Mouse (Mus musculus): ENCODE results near the gene Yme1l1.

Gene Yme1l1

GRCm38 (mm10) chr2:23155777-23156607, at the start of gene Yme1l1, which contains the start of gene Mastl:
Gene Yme1l1, plus strand, starts transcription at chr2:23156369.
Gene Mastl, minus strand, starts transcription at chr2:23156024.
- no peak for TF ChIP-seq CTCF (conservative IDR thresholded peaks at IDR 0.05; ENCODE audit: low read length)
- TF ChIP-seq NANOG (IDR thresholded peaks at IDR 0.05; ENCODE audit: borderline replicate concordance, low read length) = no peak
- H3K4me1 ChIP-seq (replicated peaks; ENCODE audit: low read depth, low read length) = peaks cover 50% of the 10 kb centered on the region
- H3K9me3 ChIP-seq (ENCODE audit: low read length) = no peaks in the 10 kb centered on the region
- H3K27me3 ChIP-seq (ENCODE audit: insufficient read depth, low read length) = no peaks in the 10 kb centered on the region
- H3K4me3 ChIP-seq (replicated peaks; ENCODE audit: low read length) = peak within 1 kb of the TSS; percentile 99
- H3K36me3 ChIP-seq (ENCODE audit: insufficient read depth, low read length) = peaks cover 42% of the 10 kb centered on the region

- TF ChIP-seq POU5F1 (IDR thresholded peaks at IDR 0.05; ENCODE audit: borderline replicate concordance, low read length) = no peak
- TF ChIP-seq CTCF (conservative IDR thresholded peaks at IDR 0.05; ENCODE audit: low read length) = no peak
- TF ChIP-seq NANOG (IDR thresholded peaks at IDR 0.05; ENCODE audit: borderline replicate concordance, low read length) = no peak
- H3K4me3 ChIP-seq (replicated peaks; ENCODE audit: low read length) = no peak overlapping the region
- peaks cover 2% of the 10 kb centered on the region for H3K4me1 ChIP-seq (replicated peaks; ENCODE audit: low read depth, low read length)
- H3K27me3 ChIP-seq (ENCODE audit: insufficient read depth, low read length) = no peaks in the 10 kb centered on the region
- no peaks in the 10 kb centered on the region for H3K9me3 ChIP-seq (ENCODE audit: low read length)
- peaks cover 61% of the 10 kb centered on the region for H3K36me3 ChIP-seq (ENCODE audit: insufficient read depth, low read length)
Measured at GRCm38 (mm10) chr2:23119573-23119972, 36.6 kb upstream of the Yme1l1 start.

- H3K4me1 ChIP-seq (replicated peaks; ENCODE audit: low read depth, low read length) = peaks cover 49% of the 10 kb centered on the region
- peaks cover 47% of the 10 kb centered on the region for H3K36me3 ChIP-seq (ENCODE audit: insufficient read depth, low read length)
- no peaks in the 10 kb centered on the region for H3K9me3 ChIP-seq (ENCODE audit: low read length)
- TF ChIP-seq POU5F1 (IDR thresholded peaks at IDR 0.05; ENCODE audit: borderline replicate concordance, low read length) = no peak
- TF ChIP-seq NANOG (IDR thresholded peaks at IDR 0.05; ENCODE audit: borderline replicate concordance, low read length) = no peak
- TF ChIP-seq CTCF (conservative IDR thresholded peaks at IDR 0.05; ENCODE audit: low read length) = no peak
- H3K4me3 ChIP-seq (replicated peaks; ENCODE audit: low read length) = peak overlapping the region; percentile 99
- no peaks in the 10 kb centered on the region for H3K27me3 ChIP-seq (ENCODE audit: insufficient read depth, low read length)
Measured at GRCm38 (mm10) chr2:23155199-23155621, 959 bp upstream of the Yme1l1 start.

- Histone ChIP-seq H3K4me3 (replicated peaks; ENCODE audit: low read length) (peak overlapping the region; percentile 99), H3K36me3 (ENCODE audit: insufficient read depth, low read length) (peaks cover 42% of the 10 kb centered on the region), H3K4me1 (replicated peaks; ENCODE audit: low read depth, low read length) (peaks cover 50% of the 10 kb centered on the region), H3K9me3 (ENCODE audit: low read length) (no peaks in the 10 kb centered on the region), H3K27me3 (ENCODE audit: insufficient read depth, low read length) (no peaks in the 10 kb centered on the region)
- TF ChIP-seq NANOG (IDR thresholded peaks at IDR 0.05; ENCODE audit: borderline replicate concordance, low read length) (no peak), POU5F1 (IDR thresholded peaks at IDR 0.05; ENCODE audit: borderline replicate concordance, low read length) (no peak), CTCF (conservative IDR thresholded peaks at IDR 0.05; ENCODE audit: low read length) (no peak)
Measured at GRCm38 (mm10) chr2:23156608-23157081, 476 bp downstream of the Yme1l1 start.

- Histone ChIP-seq H3K4me3 (replicated peaks; ENCODE audit: low read length) (no peak overlapping the region), H3K9me3 (ENCODE audit: low read length) (no peaks in the 10 kb centered on the region), H3K27me3 (ENCODE audit: insufficient read depth, low read length) (no peaks in the 10 kb centered on the region), H3K36me3 (ENCODE audit: insufficient read depth, low read length) (peaks cover 93% of the 10 kb centered on the region), H3K4me1 (replicated peaks; ENCODE audit: low read depth, low read length) (no peaks in the 10 kb centered on the region)
- no peak for TF ChIP-seq NANOG (IDR thresholded peaks at IDR 0.05; ENCODE audit: borderline replicate concordance, low read length)
- no peak for TF ChIP-seq POU5F1 (IDR thresholded peaks at IDR 0.05; ENCODE audit: borderline replicate concordance, low read length)
Measured at GRCm38 (mm10) chr2:23172305-23172704, 16.1 kb downstream of the Yme1l1 start.

GRCm38 (mm10) chr2:23194366-23194765, 38.2 kb downstream of the Yme1l1 start:
- Histone ChIP-seq H3K4me1 (replicated peaks; ENCODE audit: low read depth, low read length) (no peaks in the 10 kb centered on the region), H3K9me3 (ENCODE audit: low read length) (no peaks in the 10 kb centered on the region), H3K36me3 (ENCODE audit: insufficient read depth, low read length) (peaks cover 87% of the 10 kb centered on the region), H3K27me3 (ENCODE audit: insufficient read depth, low read length) (no peaks in the 10 kb centered on the region), H3K4me3 (replicated peaks; ENCODE audit: low read length) (no peak overlapping the region)
- TF ChIP-seq NANOG (IDR thresholded peaks at IDR 0.05; ENCODE audit: borderline replicate concordance, low read length) = no peak
- no peak for TF ChIP-seq CTCF (conservative IDR thresholded peaks at IDR 0.05; ENCODE audit: low read length)
- no peak for TF ChIP-seq POU5F1 (IDR thresholded peaks at IDR 0.05; ENCODE audit: borderline replicate concordance, low read length)

- H3K36me3 ChIP-seq (ENCODE audit: insufficient read depth, low read length) = peaks cover 49% of the 10 kb centered on the region
- 0 out of 2 replicates have a peak, but pooled peaks cover 2% of the 10 kb centered on the region for H3K4me1 ChIP-seq (replicated peaks; ENCODE audit: low read depth, low read length)
- no peak overlapping the region for H3K4me3 ChIP-seq (replicated peaks; ENCODE audit: low read length)
- no peaks in the 10 kb centered on the region for H3K9me3 ChIP-seq (ENCODE audit: low read length)
- TF ChIP-seq NANOG (IDR thresholded peaks at IDR 0.05; ENCODE audit: borderline replicate concordance, low read length) (no peak), POU5F1 (IDR thresholded peaks at IDR 0.05; ENCODE audit: borderline replicate concordance, low read length) (no peak)
- no peaks in the 10 kb centered on the region for H3K27me3 ChIP-seq (ENCODE audit: insufficient read depth, low read length)
Measured at GRCm38 (mm10) chr2:23201034-23201433, 44.9 kb downstream of the Yme1l1 start.

GRCm38 (mm10) chr2:23202900-23203670, 46.9 kb downstream of the Yme1l1 start:
- Histone ChIP-seq H3K4me1 (replicated peaks; ENCODE audit: low read depth, low read length) (0 out of 2 replicates have a peak, but pooled peaks cover 2% of the 10 kb centered on the region), H3K36me3 (ENCODE audit: insufficient read depth, low read length) (peaks cover 32% of the 10 kb centered on the region), H3K4me3 (replicated peaks; ENCODE audit: low read length) (no peak overlapping the region), H3K27me3 (ENCODE audit: insufficient read depth, low read length) (no peaks in the 10 kb centered on the region), H3K9me3 (ENCODE audit: low read length) (no peaks in the 10 kb centered on the region)
- no peak for TF ChIP-seq POU5F1 (IDR thresholded peaks at IDR 0.05; ENCODE audit: borderline replicate concordance, low read length)
